Mouse (Mus musculus): ENCODE data around the gene Slc36a4.

- TF ChIP-seq TAL1 (IDR thresholded peaks at IDR 0.05; ENCODE audit: low read length) (no peak), GATA1 (IDR thresholded peaks at IDR 0.05; ENCODE audit: low read length) (no peak)
Observed at GRCm38 (mm10) chr9:15718295-15718694, 8.8 kb downstream of the Slc36a4 start.

Measured in erythroblast, embryonic 14.5 days (primary cell).